Mouse (Mus musculus): ENCODE measurements around the gene Rasa4.
"Not testable (repeated sequence)": the region's sequence is repeated elsewhere in the genome, so short reads cannot be mapped to it uniquely, and the experiment has no call there.

Rasa4 gene

DNA sequence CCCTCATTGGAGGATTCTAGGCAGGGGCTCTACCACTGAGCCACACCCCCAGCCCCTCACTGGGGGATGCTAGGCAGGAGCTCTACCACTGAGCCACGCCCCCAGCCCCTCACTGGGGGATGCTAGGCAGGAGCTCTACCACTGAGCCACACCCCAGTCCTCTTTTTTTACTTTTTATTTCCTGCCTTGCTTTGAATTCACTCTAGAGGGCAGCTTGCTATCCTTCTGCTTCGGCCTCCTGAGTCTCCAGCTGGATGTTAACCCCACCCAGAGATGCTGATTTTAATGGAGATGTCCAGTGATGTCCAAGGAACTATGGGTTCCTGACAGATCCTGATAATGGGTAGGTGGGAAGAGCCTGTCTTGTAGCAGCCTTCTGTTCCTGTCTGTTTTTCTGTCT, 14.3 kb upstream of the Rasa4 start:
- DNase-seq, result no peak

DNA sequence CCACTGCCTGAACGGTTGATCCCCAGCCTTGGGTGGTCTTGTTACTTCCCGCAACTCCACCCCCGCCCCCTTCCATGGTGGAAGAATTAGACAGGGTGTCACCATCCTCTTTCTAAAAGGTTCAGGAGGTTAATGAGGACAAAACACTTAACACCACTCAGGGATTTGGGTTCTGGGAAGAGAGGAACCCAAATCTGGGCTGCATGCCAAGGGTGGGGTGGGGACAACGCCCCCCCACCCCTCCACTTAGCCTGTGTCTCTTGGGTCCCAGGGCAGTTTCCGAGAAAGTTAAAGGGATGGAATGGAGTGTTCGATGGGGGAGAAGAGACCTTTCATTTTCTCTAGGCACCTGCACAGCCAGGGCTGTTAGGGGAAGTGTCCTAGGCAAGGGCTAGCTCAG, 10.7 kb upstream of the Rasa4 start:
- no peak for DNase-seq

DNA sequence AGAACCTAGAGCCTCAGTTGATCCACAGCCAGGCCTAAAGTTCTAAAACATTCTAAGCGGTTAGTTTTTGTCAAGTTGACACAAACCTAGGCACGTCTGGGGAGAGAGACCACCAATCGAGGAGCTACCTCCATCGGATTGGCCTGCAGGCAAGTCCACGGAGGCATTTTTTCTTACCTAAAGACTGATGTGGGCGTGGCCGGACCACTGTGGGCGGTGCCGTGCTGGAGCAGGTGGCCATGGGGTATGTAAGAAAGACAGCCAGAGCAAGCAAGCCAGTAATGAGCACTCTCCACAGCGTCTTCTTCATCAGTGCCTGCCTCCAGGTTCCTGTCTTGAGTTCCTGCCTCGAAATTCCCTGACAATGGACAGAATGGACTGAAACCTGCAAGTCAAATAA, 10.2 kb upstream of the Rasa4 start:
- no peak for DNase-seq

DNA sequence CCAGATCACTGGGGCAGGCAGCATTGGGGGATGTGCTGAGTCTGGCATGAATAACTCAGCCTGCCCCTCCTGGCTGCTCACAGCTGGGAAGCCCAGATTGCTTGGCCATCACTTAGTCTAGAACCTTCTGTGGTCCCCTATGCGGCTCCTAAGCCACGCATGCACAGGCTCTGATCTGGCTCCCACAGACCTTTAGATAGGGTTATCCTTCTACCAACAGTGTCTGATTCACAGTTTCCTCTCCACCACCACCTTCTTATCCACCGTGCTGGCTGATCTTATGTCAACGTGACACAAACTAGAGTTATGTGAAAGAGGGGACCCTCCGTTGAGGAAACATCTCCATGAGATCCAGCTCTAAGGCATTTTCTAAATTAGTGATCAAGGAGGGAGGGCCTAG, 8.6 kb upstream of the Rasa4 start:
- DNase-seq, result no peak

DNA sequence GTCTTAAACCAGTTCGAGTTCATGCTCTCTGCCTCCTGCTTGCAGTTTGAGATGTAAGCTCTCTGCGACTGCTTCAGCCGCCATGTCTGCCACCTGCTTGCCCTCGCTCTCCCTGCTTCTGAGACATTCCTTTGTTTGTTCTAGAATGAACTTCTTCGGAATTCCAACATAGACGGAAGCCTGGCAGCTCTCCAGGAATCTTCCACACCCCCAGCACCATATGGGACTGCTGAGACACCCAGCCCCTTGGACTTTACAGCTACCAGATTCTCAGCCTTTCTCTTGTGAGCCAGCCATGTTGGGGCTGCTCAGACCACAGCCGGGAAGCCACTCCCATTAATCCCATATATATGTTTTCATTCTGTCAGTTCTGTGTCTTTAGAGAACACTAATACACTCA, 7.4 kb upstream of the Rasa4 start:
- DNase-seq, result no peak

DNA sequence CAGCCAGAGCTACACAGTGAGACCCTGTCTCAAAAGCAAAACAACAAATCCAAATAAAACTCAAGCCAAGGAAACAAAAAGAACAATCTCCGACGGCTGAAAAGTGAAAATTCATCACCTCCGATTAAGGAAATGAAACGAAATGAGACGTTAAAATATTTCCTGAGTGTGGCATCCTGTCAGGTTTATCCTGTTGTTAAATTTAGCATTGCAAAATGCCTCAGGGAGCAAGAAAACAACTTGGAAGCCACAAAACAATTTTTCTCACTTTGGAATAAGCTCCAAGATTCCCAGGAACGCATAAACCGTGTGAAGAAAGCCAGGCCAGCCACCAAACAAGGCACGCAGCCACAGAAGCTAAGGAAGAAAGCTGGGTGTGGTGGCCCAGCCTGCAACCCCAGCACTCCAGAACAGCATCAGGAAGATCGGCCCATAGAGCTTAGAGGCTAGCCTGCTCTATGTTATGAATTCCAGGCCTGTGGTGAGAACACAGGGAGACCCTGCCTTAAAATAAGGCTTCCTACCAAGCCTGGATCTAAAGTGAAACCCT, 6.6 kb upstream of the Rasa4 start:
- peak; percentile 18 for DNase-seq

DNA sequence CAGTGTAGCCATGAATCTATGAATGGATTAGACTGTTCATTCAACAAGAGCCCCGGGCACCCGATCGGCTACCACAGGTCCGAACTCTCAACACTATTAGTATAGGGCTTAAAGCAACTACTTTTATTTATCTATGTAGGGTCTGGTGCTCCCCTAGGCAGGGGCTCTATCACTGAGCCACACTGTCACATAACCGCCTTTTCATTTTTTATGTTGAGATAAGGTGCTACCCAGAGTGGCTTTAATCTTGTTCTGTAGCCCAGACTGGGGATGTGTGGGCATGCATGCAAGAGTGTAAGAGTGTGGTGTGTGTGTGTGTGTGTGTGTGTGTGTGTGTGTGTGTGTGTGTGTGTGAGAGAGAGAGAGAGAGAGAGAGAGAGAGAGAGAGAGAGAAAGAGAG, 5.6 kb upstream of the Rasa4 start:
- DNase-seq, result no peak

DNA sequence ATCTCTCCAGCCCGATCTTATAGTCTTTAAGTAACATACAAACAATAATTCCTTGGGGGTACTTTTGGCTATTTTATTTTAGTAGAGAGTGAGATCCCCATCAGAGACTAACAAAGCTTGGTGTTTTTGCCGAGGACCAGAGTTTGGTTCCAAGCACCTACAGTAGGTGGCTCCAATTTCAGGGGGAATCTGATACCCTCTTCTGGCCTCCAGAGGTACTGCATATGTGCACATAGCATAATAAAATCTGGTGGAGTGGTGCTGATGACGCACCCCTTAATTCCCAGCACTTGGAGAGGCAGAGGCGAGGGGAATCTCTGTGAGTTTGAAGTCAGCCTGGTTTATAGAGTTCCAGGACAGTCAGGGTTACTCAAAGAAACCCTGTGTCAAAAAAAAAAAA, 1.4 kb upstream of the Rasa4 start:
- DNase-seq, result no peak

DNA sequence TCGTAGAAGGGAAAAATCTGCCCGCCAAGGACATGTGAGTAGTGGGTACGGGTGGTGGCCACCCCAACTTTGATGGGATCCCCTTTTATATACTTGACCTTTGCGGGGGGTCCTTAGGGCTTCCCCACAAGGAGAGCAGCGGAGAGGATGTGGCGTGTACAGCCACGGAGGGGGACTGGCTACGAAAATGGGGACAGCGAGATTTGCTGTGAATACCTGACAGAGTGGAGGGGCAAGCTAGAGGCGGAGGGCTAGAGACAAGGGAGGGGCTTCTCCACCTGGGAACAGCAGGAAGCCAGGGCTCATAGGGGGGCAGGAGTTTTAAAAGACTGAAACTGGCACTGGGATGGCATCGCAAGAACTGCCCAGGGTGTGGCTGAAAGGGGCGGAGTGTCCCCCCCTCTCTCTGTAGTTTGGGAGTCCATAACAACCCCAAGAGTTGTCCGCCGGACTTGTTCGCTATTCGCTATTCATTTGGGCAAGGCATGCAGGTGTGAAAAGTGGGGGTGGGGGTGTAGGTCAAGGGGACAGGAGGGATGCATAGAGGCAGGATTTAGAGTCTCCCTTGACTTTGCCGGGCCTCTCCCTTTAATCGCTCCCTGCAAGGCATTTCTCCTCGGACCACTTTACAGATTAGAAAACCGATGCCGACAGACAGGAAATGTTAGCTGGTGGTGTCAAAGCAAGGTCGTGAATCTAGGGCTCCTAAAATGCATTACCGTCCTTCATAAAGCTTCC, 597 bp downstream of the Rasa4 start:
- DNase-seq, result no peak

DNA sequence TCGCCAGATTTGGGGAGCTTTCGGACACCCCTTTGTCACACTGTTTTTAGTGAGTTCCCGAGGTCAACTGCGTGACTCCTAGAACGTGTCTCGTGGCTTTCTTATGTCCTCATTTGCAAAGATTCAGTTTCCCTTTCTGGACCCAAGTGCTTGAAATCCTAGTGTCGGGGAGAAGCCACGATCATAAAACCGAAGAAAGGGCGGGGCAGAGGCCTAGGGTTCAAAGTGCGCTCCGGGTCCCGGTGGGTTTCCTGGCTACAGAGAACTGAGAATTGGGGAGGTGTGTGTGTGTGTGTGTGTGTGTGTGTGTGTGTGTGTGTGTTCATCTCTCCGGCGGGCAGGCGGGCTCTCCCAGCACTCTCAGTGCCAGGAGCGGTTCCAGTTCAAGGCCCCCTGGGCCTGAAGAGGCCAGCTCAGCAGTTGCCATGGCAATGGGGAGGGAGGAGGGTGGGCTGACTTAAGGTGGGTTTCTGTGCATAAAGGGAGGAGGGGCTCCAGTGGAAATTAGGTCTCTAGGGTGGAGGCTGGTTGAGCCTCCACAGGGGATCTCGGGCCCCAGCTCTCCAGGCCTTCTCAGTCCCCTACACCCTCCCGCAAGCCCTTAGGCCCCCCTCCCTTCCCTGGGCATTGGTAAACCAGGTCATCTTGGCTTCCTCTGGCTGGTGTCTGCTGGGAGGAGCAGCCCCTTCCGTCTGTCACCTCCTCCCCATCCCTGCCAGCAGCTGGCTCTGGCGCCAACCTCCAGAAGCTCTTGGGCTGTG, 1.4 kb downstream of the Rasa4 start:
- peak; percentile 13 for DNase-seq

DNA sequence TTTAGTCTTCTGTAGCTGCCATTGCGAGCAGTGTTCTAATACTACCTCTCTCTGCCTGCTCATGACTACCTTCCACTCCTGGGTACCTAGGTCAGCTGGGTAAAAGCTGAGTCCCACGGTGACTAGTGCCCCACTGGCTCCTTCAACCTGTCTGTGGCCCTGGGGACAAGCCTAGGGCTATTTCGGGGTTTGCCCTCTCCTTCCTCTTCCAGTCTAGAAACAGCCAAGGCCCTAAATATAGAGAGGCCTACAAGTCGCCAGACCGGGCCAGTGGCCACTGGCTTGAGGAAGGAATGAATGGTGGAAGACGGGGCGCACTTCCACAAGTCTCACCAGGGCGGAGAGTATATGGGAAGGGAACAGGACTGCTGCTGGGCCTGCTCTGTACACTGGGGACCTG, 2.6 kb downstream of the Rasa4 start:
- no peak for DNase-seq

DNA sequence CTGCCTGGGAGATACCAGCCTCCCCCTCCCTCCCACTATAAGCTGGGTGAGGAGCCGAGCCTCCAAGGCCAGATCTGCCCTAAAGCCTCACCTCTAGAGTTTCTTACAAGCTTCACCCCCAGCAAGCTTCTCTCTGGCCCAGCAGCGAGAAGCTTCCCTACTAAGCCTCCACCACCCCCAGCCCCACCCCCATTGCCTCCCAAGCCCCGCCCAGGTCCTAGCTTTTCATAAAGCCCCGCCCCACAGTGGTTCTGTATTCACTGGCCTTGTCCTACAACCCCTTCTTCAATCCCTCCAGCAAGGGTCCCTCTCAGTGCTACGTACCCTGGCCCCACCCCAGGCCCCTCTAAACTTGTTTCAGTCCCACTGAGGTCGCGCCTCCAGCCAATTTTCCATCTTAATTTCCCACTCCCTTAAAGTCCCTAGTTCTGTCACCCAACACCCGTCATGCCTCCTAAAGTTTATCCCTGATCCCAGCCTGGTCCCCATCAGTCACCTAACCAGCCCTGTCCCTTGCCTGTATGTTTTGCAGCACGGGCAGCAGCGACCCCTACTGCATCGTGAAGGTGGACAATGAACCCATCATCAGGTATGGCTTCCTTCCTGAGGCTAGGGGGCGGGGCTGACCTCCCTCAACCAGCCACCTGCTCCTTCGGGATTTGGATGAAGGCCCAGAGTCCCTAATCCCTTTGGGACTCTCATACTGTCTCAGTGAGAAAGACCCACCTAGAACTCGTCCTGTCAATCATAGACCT, 5.3 kb downstream of the Rasa4 start:
- no peak for DNase-seq

DNA sequence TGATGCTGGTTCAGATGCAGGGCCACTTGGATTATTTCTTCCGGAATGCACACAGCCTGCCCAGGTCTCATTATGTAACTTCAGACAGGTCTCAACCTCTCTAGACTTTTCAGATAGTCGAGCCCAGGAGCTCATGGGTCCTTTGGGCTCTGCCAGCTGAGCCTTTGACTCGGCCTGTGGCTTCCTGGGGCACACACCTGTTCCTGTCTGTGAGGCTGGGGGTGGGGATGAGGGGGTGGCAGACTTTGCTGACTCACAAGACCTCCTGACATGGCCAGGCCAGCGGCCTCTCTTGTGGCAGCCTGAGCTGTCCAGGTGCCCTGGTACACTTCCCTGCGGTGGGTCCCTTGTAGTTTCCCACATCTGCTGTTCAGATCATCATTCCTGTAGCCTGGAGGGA, 8.2 kb downstream of the Rasa4 start:
- DNase-seq, result no peak

DNA sequence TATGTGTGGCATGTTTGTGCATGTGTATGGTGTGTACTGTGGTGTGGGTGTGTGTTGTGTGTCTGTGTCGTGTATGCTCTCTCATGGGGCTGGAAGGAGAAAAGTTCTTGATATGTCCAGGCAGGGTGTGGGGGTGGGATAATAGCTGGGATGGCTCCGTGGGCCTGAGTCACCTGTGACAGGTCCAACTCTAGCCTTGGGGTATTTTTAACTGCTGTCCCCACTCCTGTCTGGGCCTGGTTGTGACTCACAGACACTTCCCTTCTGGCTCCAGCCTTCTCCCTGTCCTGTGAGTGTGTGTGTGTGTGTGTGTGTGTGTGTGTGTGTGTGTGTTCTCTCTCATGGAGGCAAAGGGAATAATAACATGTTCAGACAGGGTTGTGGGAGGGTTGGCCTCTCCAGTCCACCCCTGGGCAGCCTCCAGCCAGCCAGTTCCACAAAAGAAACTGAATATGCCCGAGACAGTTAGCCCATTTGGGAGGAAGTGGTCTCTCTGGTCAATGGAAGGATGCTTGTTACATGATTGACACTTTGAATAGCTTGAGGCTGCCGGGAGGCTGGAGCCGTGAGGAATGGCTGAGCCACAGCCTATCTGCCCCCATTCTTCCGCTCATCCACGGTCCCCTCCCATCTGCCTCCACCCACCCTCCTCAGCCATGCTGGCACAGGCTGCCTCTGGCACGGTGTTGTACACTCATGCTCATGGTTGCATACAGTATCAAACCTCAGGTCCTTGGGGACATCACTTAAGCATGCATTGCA, 10.7 kb downstream of the Rasa4 start:
- no peak for DNase-seq

DNA sequence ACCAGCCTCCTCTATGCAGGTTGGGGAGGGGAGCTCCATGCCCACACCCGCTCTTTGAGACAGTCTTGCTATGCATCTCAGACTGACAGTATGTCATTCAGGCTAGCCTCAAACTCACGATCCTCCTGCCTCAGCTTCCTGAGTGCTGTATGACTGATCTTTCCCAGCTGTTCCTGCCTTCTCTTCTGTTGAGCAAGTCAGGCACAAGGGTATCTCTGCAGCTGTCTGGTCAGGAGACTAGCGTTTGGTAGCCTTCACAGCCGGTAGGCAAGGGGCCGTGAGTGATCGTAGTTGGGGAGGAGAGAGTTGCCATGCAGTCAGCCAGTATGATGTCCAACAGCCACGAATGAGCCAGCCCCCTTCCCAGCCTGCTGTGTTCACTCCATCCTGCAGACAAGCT, 11.4 kb downstream of the Rasa4 start:
- DNase-seq, result no peak

DNA sequence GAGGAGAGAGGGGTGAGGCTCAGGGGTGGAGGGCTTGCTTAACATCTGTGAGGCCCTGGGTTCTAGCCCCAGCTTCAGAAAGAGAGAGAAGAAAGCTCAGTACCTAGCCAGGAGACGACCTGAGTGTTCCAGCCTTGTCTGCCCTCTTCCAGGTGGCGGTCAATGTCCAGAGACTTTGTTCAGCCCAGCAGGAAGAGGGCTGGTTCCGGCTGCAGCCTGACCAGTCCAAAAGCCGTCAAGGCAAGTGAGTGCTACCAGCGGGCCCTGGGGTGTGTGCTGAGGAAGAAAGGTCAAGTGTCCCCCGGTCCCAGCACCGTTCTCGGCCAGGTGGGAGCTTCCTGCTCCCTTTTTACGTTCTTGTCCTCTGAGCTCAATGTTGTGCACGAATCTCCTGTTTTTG, 14.8 kb downstream of the Rasa4 start:
- DNase-seq, result peak; percentile 49

DNA sequence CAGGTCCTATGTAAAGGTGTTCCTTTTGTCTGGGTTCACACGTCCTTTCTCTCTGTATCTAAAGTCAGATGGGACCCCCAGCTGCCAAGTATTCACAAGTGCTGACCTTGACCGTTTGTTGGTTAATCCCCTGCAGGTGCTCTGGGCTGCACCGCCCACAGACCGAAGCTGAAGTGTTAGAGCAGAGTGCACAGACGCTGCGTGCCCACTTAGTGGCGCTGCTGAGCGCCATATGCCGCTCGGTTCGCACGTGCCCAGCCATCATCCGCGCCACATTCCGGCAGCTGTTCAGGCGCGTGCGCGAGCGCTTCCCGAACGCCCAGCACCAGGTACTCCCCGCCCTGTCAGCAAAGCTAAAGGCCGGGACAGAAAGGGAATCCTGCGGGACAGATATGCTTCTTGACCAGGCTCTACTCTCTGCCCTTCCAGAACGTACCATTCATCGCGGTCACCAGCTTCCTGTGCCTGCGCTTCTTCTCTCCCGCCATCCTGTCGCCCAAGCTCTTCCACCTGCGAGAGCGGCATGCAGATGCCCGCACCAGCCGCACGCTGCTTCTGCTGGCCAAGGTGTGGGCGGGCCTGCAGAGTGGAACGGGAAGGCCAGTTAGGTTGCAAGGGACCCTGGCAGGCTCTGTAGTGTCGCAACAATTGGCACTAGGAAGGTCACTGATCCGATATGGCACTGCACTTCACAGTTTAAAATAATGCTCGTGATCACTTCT, 18.5 kb downstream of the Rasa4 start:
- peak; percentile 73 for DNase-seq

DNA sequence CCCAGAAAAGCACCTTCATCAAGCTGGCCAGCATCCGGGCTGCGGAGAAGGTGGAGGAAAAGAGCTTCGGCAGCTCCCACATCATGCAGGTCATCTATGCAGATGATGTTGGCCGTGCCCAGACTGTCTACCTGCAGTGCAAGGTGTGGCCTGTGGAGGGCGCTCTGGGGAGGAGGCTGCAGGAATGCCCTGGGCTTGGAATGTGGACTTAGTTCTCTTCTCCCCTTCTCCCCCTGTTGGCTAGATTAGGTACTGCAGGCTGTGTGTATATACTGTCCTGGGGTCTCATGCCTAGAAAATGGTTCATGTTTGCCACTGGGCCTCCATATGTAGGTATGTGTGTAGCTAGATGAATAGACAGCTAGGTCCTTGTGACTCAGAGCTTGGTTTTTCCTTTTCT, 20.8 kb downstream of the Rasa4 start:
- DNase-seq, result no peak

DNA sequence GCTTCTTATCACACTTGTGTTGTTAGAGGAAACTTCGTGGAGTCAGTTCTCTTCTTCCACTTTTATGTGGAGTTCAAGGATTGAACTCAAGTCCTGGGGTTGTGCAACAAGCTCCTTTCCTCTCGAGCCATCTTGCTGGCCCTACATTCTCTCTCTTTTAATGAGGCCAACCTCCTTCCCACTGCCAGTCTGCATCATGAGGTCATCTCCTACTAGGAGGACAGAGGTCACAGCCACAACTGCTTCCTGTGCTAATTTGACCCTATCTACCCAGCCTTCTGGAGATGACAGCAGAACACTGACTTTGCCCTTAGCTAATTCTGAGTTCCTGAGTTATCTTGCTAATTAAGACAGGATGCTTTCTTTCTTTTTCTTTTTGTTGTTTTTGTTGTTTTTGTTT, 24.8 kb downstream of the Rasa4 start:
- no peak for DNase-seq

DNA sequence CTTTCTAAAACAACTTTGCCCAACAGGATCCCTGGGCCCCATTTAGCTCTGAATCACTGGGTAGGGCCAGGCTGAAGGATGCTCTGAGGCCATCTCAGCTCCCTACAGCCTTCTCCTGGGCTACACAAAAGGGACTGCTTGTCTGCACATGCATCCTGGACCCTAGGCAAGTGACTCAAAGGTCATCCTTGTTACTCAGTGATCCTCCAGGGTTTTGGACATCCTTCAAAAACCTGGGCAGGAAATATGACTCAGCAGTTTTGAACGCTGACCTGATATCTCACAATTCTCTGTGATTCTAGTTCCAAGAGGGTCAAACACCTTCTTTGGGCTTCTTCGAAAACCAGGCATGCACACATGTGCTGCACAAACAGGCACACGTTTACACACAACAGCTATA, 25.3 kb downstream of the Rasa4 start:
- no peak for DNase-seq

DNA sequence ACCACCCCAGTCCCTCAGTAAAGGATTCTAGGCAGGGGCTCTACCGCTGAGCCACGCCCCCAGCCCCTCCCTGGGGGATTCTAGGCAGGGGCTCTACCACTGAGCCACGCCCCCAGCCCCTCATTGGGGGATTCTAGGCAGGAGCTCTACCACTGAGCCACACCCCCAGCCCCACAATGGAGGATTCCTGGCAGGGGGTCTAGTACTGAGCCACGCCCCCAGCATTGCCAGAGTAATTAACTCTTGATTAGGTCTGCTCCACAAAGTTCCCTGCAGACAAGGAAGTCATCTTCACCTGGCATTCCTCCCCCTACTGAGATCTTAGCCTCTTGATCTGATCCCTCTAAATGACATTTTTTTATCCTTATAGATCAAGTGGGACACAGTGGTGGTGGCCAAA, 29.8 kb downstream of the Rasa4 start:
- DNase-seq, result not testable (repeated sequence)

Data from kidney, adult 18-20 months (tissue).